Mouse (Mus musculus): ENCODE measurements around the gene Elmod3. TPM values are rescaled to one million over a fixed set of nuclear protein-coding genes. Genes with fewer than 3 reads are reported as not detected.

Gene Elmod3
- polyA plus RNA-seq, 1 experiment: 32.7 TPM

DNA sequence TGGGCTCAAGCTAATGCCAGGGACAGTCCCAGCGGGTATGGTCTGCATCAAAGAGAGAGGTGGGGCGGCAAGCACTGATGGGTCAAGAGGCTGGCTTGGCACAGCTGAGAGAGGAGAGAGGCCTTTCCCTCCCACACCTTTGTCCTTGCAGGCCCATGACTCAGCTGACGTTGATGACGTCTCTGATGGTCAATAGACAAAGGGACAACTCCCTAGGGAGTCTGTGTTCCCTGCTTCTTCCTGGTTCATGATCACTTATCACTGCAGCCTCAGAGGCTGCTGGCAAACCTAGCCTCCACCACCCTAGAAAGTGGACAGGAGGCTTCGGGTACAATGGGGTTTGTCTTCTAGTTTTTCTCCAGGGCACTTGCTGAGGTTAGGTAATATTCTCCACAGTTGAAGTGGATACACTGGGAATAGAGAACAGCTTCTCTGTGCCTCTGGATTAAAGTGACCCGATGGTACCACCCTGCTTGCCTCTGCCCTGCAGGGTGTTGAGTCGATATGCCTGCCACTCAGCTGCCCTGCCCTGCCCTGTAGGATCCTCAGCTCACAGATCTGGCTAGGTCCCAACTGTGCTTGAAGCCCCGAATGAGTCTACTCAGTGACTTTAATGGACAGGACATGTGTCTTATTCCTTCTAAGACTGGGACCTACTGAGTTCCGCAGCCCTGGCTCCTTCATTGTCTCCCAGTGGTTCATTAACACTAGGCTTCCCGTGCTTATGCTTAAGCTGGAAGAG, 69.6 kb downstream of the Elmod3 start:
- H3K27ac ChIP-seq (ENCODE audit: insufficient read depth, low read length): no peak overlapping the region
- WGBS: 55% methylated on average over 10 of the region's 10 CpGs

DNA sequence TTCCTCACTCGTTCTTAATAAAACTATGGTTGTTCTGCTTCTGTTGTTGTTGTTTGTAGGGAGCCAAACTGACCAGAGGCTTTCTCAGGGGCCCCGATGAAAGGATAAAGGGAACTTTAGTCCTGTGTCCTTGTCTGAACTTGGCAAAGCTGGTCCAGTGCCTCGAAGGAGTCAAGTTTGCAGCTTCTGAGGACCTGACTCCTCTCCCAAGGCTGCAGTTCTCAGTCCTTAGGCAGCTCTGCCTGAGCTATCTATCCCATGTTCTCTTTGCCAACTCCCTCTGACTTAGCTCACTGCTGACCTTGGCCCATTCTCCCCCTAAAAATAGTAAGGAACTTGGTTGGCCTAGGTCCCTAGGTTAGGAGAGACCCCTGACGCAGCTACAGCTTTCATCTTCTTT, 71.1 kb downstream of the Elmod3 start:
- Histone ChIP-seq H3K4me1 (ENCODE audit: control insufficient read depth, insufficient read depth, low read length) (no peaks in the 10 kb centered on the region), H3K27ac (ENCODE audit: insufficient read depth, low read length) (no peak overlapping the region), H3K27me3 (ENCODE audit: control insufficient read depth, insufficient read depth, low read length) (no peaks in the 10 kb centered on the region), H3K4me3 (replicated peaks; ENCODE audit: insufficient read depth, low read depth, low read length) (no peak overlapping the region)
- WGBS: 65% methylated on average over 4 of the region's 4 CpGs
- no peak for DNase-seq
- TF ChIP-seq POLR2A (IDR thresholded peaks at IDR 0.05; ENCODE audit: borderline replicate concordance, insufficient read depth, low read length) (no peak), CTCF (IDR thresholded peaks at IDR 0.05; ENCODE audit: borderline replicate concordance, insufficient read depth, low read depth, low read length) (no peak)

More for the DNA sequence above, 69.6 kb downstream of the Elmod3 start:
- DNase-seq: no peak
- Histone ChIP-seq H3K4me3 (replicated peaks; ENCODE audit: insufficient read depth, low read depth, low read length) (no peak overlapping the region), H3K4me1 (ENCODE audit: control insufficient read depth, insufficient read depth, low read length) (no peaks in the 10 kb centered on the region), H3K27me3 (ENCODE audit: control insufficient read depth, insufficient read depth, low read length) (no peaks in the 10 kb centered on the region)
- TF ChIP-seq POLR2A (IDR thresholded peaks at IDR 0.05; ENCODE audit: borderline replicate concordance, insufficient read depth, low read length) (no peak), CTCF (IDR thresholded peaks at IDR 0.05; ENCODE audit: borderline replicate concordance, insufficient read depth, low read depth, low read length) (no peak)

DNA sequence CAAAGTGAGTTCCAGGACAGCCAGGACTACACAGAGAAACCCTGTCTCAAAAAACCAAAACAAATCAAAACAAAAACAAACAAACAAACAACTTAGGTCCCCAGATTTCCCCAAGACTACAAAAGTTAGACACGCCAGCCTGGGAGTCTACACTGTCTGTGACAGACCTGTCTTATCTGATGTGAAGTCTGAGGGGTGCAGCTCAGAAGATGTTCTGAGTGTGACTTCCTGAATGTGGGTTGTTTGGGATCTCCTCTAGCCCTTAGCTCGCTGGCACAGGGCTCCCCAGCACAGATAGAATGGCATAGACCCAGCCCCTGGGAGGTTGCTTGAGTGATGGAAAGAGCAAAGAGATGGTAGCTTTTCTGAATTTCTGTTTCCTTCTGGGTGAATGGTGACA, 74.1 kb downstream of the Elmod3 start:
- no peak for DNase-seq
- Histone ChIP-seq H3K4me3 (replicated peaks; ENCODE audit: insufficient read depth, low read depth, low read length) (no peak overlapping the region), H3K27me3 (ENCODE audit: control insufficient read depth, insufficient read depth, low read length) (no peaks in the 10 kb centered on the region), H3K27ac (ENCODE audit: insufficient read depth, low read length) (no peak overlapping the region), H3K4me1 (ENCODE audit: control insufficient read depth, insufficient read depth, low read length) (no peaks in the 10 kb centered on the region)
- WGBS: 83% methylated on average over 2 of the region's 2 CpGs
- TF ChIP-seq POLR2A (IDR thresholded peaks at IDR 0.05; ENCODE audit: borderline replicate concordance, insufficient read depth, low read length): no peak
- TF ChIP-seq CTCF (IDR thresholded peaks at IDR 0.05; ENCODE audit: borderline replicate concordance, insufficient read depth, low read depth, low read length): no peak

DNA sequence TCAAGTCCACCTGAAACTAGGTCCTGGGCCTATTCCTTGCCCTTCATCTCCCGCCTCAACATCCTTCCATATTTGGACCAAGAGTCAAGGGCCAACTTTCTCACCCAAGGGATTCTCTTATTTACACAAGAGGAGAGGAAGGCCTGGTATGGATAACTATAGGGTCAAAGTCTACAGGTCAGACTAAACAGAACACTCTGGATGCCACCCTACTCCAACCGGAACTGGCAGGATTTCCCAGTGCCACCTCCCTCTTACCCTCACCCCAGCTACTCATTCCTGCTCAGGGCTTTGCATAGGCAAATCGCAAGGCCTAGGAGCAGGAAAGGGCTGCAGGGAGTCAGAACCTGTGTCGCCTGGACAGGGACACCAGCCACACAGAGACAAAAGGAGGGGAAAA, 75.0 kb downstream of the Elmod3 start:
- Histone ChIP-seq H3K27me3 (ENCODE audit: control insufficient read depth, insufficient read depth, low read length) (no peaks in the 10 kb centered on the region), H3K4me1 (ENCODE audit: control insufficient read depth, insufficient read depth, low read length) (no peaks in the 10 kb centered on the region), H3K4me3 (replicated peaks; ENCODE audit: insufficient read depth, low read depth, low read length) (no peak overlapping the region), H3K27ac (ENCODE audit: insufficient read depth, low read length) (no peak overlapping the region)
- WGBS: 83% methylated on average over 4 of the region's 4 CpGs
- no peak for DNase-seq
- no peak for TF ChIP-seq POLR2A (IDR thresholded peaks at IDR 0.05; ENCODE audit: borderline replicate concordance, insufficient read depth, low read length)

DNA sequence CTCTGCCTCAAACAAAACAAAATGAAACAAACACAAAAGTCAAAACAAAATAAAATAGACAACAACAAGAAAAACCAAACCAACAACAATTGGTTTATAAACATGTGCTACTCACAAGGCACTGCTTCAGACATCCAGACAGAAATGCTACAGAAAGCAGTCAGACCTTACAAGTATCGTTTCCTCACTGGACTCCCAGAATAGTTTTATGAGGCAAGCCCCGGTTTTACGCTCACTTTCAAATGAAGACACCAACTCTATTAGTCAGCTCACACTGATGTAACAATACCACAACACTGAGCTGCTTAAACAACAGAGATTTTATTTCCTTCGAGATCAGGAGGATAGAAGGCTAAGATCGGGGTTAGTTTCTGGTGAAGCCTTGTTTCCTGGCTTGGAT, 75.9 kb downstream of the Elmod3 start:
- Histone ChIP-seq H3K27me3 (ENCODE audit: control insufficient read depth, insufficient read depth, low read length) (no peaks in the 10 kb centered on the region), H3K4me1 (ENCODE audit: control insufficient read depth, insufficient read depth, low read length) (no peaks in the 10 kb centered on the region), H3K27ac (ENCODE audit: insufficient read depth, low read length) (no peak overlapping the region), H3K4me3 (replicated peaks; ENCODE audit: insufficient read depth, low read depth, low read length) (no peak overlapping the region)
- 89% methylated on average over 5 of the region's 5 CpGs for WGBS
- DNase-seq: no peak
- TF ChIP-seq CTCF (IDR thresholded peaks at IDR 0.05; ENCODE audit: borderline replicate concordance, insufficient read depth, low read depth, low read length): no peak
- no peak for TF ChIP-seq POLR2A (IDR thresholded peaks at IDR 0.05; ENCODE audit: borderline replicate concordance, insufficient read depth, low read length)

DNA sequence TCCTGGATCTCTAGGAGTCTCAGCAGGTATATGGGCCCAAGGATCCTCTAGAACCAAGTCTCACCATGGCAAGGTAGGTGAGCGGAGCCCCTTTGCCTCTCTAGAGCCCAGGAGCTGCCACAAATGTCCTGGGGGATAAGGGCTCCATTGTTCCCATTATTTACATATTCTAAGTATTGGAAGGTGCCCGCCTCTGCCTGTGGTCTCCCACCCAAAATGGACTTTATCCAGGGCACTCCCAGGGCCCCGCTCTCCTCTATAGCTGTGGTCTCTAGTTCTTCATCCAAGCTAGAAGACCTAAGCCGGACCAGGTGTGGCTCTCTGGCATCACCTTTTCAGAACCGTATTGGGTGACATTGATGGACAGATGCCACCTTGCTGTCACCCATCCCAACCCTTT, 76.6 kb downstream of the Elmod3 start, which contains the start of gene Sh2d6:
Sh2d6 (minus strand) TSS at position 101 of the 400 bp plus-strand sequence.
- TF ChIP-seq POLR2A (IDR thresholded peaks at IDR 0.05; ENCODE audit: borderline replicate concordance, insufficient read depth, low read length): no peak
- no peak for TF ChIP-seq CTCF (IDR thresholded peaks at IDR 0.05; ENCODE audit: borderline replicate concordance, insufficient read depth, low read depth, low read length)
- Histone ChIP-seq H3K4me1 (ENCODE audit: control insufficient read depth, insufficient read depth, low read length) (no peaks in the 10 kb centered on the region), H3K27ac (ENCODE audit: insufficient read depth, low read length) (no peak within 1 kb of the TSS), H3K27me3 (ENCODE audit: control insufficient read depth, insufficient read depth, low read length) (no peaks in the 10 kb centered on the region), H3K4me3 (replicated peaks; ENCODE audit: insufficient read depth, low read depth, low read length) (no peak within 1 kb of the TSS)
- WGBS: 90% methylated on average over 5 of the region's 5 CpGs
- no peak for DNase-seq

DNA sequence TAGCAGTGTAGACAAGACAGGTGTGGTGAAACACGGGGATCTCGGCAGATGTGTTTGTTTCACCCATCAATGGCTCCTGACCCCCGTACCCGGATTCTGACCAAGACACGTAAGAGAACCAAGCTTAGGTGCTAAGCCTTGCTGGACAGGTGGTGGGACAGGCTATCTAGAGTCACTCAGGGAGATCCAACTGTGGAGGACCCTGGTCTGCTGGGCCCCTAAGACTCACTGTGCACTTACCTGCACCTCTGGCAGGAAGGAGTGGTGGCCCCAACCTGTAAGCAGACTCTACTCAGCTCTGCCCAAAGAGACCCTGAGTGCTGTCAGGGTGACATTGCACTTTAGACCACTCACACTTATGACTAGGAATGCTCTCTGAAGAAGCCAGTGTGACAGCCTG, 77.3 kb downstream of the Elmod3 start:
- DNase-seq: no peak
- Histone ChIP-seq H3K4me3 (replicated peaks; ENCODE audit: insufficient read depth, low read depth, low read length) (no peak overlapping the region), H3K27ac (ENCODE audit: insufficient read depth, low read length) (no peak overlapping the region), H3K27me3 (ENCODE audit: control insufficient read depth, insufficient read depth, low read length) (no peaks in the 10 kb centered on the region), H3K4me1 (ENCODE audit: control insufficient read depth, insufficient read depth, low read length) (no peaks in the 10 kb centered on the region)
- 94% methylated on average over 5 of the region's 5 CpGs for WGBS
- TF ChIP-seq POLR2A (IDR thresholded peaks at IDR 0.05; ENCODE audit: borderline replicate concordance, insufficient read depth, low read length) (no peak), CTCF (IDR thresholded peaks at IDR 0.05; ENCODE audit: borderline replicate concordance, insufficient read depth, low read depth, low read length) (no peak)

DNA sequence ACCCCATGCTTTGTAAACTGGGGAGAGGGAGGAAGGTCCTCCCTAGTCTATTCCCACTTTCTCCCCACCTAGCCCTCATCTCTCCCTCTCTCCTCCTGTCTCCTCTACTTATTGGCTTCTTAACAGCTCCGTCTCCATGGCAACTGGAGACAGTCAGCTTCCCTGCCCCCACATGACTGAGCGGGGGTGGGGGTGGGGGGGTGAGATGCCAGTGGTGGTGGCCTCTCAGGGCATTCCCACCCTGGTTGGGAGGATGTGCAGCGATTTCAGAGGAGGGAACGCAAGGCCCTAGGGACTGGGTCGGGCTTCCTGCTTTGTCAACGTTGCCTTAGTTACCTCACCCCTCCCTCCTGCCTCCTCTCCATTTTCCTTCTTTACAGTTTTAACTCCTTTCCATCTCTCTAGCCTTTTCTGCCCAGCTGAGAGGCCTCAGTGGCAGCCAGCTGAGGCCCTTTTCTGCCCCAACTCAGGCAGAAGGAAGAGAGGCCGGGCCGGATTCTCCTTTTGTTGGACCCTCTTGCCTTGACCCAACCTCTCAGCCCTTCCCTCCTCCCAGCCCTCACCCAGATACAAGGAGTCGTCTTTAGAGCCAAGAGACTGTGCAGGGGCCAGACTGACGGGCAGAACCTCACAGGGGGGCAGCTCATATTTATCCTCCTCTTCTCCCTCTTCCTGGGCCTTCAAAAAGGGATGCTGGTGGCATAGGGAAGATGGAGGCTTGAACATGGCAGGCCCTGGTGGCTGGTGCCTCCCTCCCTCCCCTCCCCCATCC, 78.1 kb downstream of the Elmod3 start:
- no peak for DNase-seq
- WGBS: 25% methylated on average over 10 of the region's 10 CpGs
- Histone ChIP-seq H3K4me3 (replicated peaks; ENCODE audit: insufficient read depth, low read depth, low read length) (no peak overlapping the region), H3K27ac (ENCODE audit: insufficient read depth, low read length) (no peak overlapping the region), H3K27me3 (ENCODE audit: control insufficient read depth, insufficient read depth, low read length) (no peaks in the 10 kb centered on the region), H3K4me1 (ENCODE audit: control insufficient read depth, insufficient read depth, low read length) (no peaks in the 10 kb centered on the region)
- no peak for TF ChIP-seq CTCF (IDR thresholded peaks at IDR 0.05; ENCODE audit: borderline replicate concordance, insufficient read depth, low read depth, low read length)
- no peak for TF ChIP-seq POLR2A (IDR thresholded peaks at IDR 0.05; ENCODE audit: borderline replicate concordance, insufficient read depth, low read length)

Measured in cerebellum, adult 2 months (tissue).